Mouse (Mus musculus) small intestine, adult 2 months (tissue): ENCODE data around the gene Fmo1. TPM values are rescaled to one million over a fixed set of nuclear protein-coding genes. Genes with fewer than 3 reads are reported as not detected.

Experiments used
- H3K27ac ChIP-seq: fragments of 200-500 bp; 2 replicates; pipeline ENCODE4 v1.5.1; 2012; ENCODE audit warnings: low read depth, low read length, control low read depth, inconsistent platforms; ENCODE audit not compliant: insufficient read depth
- H3K27me3 ChIP-seq: fragments of 200-500 bp; 2 replicates; pipeline ENCODE4 v1.6.1; 2012; ENCODE audit warnings: mild to moderate bottlenecking, moderate library complexity, low read length, inconsistent platforms; ENCODE audit not compliant: control insufficient read depth, insufficient read depth
- H3K36me3 ChIP-seq: fragments of 200-500 bp; 2 replicates; pipeline ENCODE4 v1.6.1; 2012; ENCODE audit warnings: mild to moderate bottlenecking, low read length, control low read depth, inconsistent platforms; ENCODE audit not compliant: control insufficient read depth, insufficient read depth
- H3K4me1 ChIP-seq: fragments of 200-500 bp; 2 replicates; pipeline ENCODE4 v1.6.1; 2012; ENCODE audit warnings: low read length, inconsistent platforms, mixed read lengths; ENCODE audit not compliant: control insufficient read depth, insufficient read depth, insufficient read length
- H3K4me3 ChIP-seq: fragments of 200-500 bp; 2 replicates; pipeline ENCODE4 v1.5.1; 2012; ENCODE audit warnings: low read depth, mild to moderate bottlenecking, control low read depth, inconsistent platforms, low read length, moderate library complexity
- CTCF ChIP-seq: fragments of 200-500 bp; IDR thresholded peaks from 2 replicates; pipeline ENCODE4 v1.5.1; 2012; ENCODE audit warnings: low read depth, mild to moderate bottlenecking, control low read depth, inconsistent platforms, low read length, moderate library complexity, mixed read lengths; ENCODE audit not compliant: insufficient replicate concordance, insufficient read length; ENCODE audit errors: extremely low read depth
- POLR2A ChIP-seq: fragments of 200-500 bp; IDR thresholded peaks from 2 replicates; pipeline ENCODE4 v1.6.1; 2012; ENCODE audit warnings: low read depth, mild to moderate bottlenecking, control low read depth, inconsistent platforms, low read length, moderate library complexity
- WGBS: fragments of 180-500 bp; shearing (Covaris S2); methylation state at CpG from one replicate; pipeline ENCODE4 v1.1.7; 2018; 5-methylcytosine and 5-hydroxymethylcytosine counted together
- polyA plus RNA-seq: library from polyadenylated mRNA; depleted of rRNA; stranded (reverse); fragments of >200 nt; gene quantifications from 2 replicates; pipeline ENCODE4 v1.2.3, GENCODE M21; 2012

Gene Fmo1
- polyA plus RNA-seq, 1 experiment, result 1.7 TPM

DNA sequence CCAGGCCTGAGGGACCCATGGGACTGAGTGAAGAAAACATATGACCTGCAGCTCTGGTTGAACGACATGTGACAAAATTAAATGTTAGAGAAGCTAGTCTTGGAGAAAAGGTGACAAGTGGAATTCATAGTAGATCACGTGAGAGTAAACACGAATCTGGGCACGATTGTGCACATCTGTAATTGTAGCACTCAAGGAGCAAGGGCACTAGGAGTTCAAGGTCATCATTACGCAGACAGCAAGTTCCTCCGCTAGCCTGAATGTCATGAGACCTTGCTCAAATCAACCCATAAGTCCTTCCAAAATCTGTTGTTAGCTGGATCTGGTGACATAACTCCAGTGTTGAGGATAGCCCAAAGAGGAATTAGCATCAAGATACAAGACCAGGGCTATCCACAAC, 27.4 kb downstream of the Fmo1 start:
- Histone ChIP-seq H3K4me1 (no peaks in the 10 kb centered on the region), H3K4me3 (no peak overlapping the region), H3K27me3 (no peaks in the 10 kb centered on the region), H3K36me3 (no peaks in the 10 kb centered on the region), H3K27ac (no peak overlapping the region)
- WGBS, result 93% methylated on average over 6 of the region's 6 CpGs
- TF ChIP-seq POLR2A (no peak), CTCF (no peak)

DNA sequence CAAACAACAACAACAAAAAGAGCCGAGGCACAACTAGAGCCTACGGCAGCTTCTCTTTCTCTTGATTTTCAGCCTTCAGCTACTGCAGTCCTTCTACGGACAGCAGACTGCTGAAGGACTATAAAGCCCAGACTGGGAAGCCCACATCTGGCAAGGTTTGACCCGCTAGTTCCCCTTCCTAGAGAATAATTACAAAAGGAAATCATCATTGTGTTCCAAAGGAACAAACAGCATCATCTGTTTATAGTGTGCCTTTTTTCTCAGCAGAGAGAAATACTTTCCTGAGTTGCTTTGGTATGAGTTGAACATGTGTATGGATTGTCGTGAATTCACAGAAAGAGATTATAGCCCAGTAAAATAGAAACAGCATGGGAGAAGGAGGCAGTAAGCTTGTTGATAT, 32.1 kb downstream of the Fmo1 start:
- 79% methylated on average over 5 of the region's 5 CpGs for WGBS
- TF ChIP-seq CTCF, result no peak
- TF ChIP-seq POLR2A, result no peak
- no peaks in the 10 kb centered on the region for H3K27me3 ChIP-seq
- H3K36me3 ChIP-seq, result no peaks in the 10 kb centered on the region
- no peak overlapping the region for H3K27ac ChIP-seq
- no peak overlapping the region for H3K4me3 ChIP-seq
- H3K4me1 ChIP-seq, result no peaks in the 10 kb centered on the region

DNA sequence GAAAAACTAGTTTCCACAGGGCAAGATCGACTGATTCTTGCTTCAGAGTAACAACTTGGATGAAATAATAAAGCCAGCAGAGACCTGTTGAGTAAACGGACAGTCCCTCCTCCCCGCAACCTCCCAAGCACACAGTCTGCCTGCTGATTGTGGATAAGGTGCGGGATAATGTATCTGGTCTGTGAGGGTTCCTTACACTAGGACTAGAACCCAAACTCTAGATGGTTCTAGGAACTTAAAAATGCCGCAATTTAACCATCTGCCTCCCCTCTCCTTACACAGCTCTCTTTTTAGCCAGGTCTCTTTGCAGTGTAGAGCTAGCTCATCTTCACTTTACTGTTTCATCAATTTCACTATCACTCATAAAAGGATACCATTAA, 33.8 kb downstream of the Fmo1 start:
- WGBS, result 70% methylated on average over 5 of the region's 5 CpGs
- no peaks in the 10 kb centered on the region for H3K27me3 ChIP-seq
- H3K4me1 ChIP-seq, result no peaks in the 10 kb centered on the region
- TF ChIP-seq POLR2A, result no peak
- no peak for TF ChIP-seq CTCF
- H3K36me3 ChIP-seq, result no peaks in the 10 kb centered on the region
- H3K4me3 ChIP-seq, result no peak overlapping the region
- H3K27ac ChIP-seq, result no peak overlapping the region

DNA sequence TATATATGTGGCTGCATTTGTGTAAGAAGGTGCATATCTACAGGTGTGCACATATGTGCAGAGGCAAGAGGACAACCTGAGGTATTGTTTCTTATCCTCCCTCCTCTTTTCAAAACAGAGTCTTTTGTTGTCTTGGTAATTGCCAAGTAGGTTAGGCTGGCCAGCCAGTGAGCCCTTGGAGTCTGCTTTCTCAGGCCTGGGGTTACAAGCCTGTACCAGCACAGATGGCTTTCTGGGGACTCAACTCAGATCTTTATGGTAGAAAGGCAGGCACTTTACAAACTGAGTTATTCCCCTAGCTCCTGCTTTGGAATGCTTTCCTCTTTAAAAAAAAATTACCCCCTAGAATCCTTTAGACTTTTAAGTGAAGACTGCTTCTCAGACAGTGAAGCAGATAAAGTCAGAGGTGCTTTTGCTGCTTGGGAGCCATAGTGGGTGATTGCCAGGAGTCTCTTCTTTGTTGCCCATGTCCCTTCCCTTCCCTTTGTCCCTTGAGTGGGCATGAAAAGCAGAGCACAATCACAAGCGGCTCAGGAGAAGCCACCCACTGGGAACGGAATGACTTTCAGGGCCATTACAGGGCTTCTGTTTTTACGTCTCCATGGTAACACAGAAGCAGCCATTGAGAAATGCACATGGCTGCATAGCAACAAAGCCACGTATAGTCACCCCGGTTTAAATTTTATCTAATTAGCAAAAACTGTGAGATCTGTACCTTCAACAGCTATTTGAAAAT, 34.4 kb downstream of the Fmo1 start:
- H3K27me3 ChIP-seq, result no peaks in the 10 kb centered on the region
- no peaks in the 10 kb centered on the region for H3K4me1 ChIP-seq
- H3K27ac ChIP-seq, result no peak overlapping the region
- TF ChIP-seq CTCF (no peak), POLR2A (no peak)
- no peak overlapping the region for H3K4me3 ChIP-seq
- no peaks in the 10 kb centered on the region for H3K36me3 ChIP-seq
- 26% methylated on average over 5 of the region's 5 CpGs for WGBS

DNA sequence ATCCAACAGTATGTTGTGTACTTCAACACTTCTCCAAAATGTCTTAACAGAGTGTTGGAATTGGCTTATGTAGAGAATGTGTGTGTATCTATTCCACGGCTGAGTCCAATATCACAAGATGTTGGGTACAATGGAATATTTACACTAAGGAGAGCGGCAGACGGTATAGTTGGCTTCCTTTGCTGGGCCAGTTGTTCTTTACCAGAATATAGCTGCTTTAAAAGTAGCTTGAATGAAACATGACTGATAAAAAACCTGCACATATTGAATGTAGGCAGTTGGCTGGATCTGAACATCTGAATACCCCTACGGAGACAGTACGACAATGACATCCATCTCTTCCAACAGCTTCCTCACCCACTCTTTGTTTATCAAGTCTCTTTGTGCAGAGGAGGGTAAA, 47.1 kb downstream of the Fmo1 start:
- H3K27ac ChIP-seq, result no peak overlapping the region
- H3K27me3 ChIP-seq, result no peaks in the 10 kb centered on the region
- H3K4me1 ChIP-seq, result peaks cover 14% of the 10 kb centered on the region; the same call in 1 of the 2 replicates
- H3K36me3 ChIP-seq, result no peaks in the 10 kb centered on the region
- 96% methylated on average over 5 of the region's 5 CpGs for WGBS
- no peak overlapping the region for H3K4me3 ChIP-seq
- no peak for TF ChIP-seq POLR2A
- no peak for TF ChIP-seq CTCF

DNA sequence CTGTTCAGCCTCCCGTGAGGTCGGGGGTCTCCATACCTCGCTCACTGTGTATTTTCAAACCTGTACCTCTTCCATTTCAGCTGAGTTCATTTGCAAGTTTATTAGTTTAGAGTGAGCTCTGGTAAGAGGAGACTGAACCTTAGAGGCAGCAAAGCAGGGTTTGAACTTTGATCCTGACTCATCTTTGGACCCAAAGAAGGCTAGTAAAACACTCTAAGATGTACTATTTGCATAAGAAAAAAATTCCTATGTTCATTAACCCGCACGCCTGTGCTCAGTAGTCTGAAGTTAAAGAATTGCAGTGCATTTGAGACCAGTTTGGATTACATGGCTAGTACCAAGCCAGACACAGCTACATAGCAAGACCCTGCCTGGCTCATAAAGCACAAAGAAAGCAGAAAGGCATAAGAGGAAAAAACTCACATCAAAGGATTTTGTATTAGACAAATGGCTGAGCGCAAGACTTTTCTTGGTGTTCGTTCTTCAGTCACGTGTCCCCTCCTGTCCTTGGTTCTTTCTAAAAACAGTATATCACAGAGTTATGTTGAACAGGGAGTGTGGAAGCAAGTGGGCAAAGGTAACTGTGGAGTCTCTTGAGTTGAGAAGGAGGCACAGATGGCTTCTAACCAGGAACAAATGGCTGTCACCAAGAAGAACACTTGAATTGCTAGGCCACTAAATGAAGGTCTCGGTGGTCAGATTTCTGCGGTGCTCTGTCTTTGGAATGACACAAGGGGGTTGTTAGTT, 50.9 kb downstream of the Fmo1 start:
- H3K27ac ChIP-seq, result peak overlapping the region; percentile 91
- H3K27me3 ChIP-seq, result no peaks in the 10 kb centered on the region
- peaks cover 18% of the 10 kb centered on the region; the same call in 1 of the 2 replicates for H3K4me1 ChIP-seq
- WGBS, result 36% methylated on average over 10 of the region's 10 CpGs
- H3K36me3 ChIP-seq, result peaks cover 2% of the 10 kb centered on the region; the same call in 1 of the 2 replicates
- TF ChIP-seq POLR2A, result no peak
- TF ChIP-seq CTCF, result no peak; the same call in 1 of the 2 replicates
- H3K4me3 ChIP-seq, result no peak overlapping the region

DNA sequence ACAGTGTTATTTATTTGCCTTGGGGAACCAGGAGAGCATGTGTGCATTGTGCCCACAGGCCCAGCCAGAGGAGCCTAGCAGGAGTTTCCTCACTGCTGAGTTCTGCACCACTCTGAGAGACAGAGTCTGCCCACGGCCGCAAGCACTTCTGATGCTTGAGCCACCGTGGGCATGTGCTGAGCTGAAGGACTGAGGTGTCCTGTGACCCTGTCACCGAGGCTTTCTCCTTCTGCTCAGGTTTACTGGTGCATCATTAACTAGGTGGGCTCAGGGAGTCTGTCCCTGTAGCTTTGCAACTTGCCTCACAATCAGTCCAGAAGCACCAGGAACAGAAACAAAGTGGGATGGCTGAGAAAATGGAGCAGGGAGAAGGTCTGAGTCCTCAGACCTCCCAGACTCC, 51.5 kb downstream of the Fmo1 start:
- no peaks in the 10 kb centered on the region for H3K27me3 ChIP-seq
- H3K4me1 ChIP-seq, result peaks cover 18% of the 10 kb centered on the region; the same call in 1 of the 2 replicates
- 36% methylated on average over 4 of the region's 4 CpGs for WGBS
- no peak for TF ChIP-seq POLR2A
- no peak for TF ChIP-seq CTCF
- peaks cover 6% of the 10 kb centered on the region; the same call in 1 of the 2 replicates for H3K36me3 ChIP-seq
- H3K4me3 ChIP-seq, result no peak overlapping the region
- peak overlapping the region; percentile 90 for H3K27ac ChIP-seq
